8 mouse cellular contexts compared by ENCODE assay signal in the genomic region with DNA sequence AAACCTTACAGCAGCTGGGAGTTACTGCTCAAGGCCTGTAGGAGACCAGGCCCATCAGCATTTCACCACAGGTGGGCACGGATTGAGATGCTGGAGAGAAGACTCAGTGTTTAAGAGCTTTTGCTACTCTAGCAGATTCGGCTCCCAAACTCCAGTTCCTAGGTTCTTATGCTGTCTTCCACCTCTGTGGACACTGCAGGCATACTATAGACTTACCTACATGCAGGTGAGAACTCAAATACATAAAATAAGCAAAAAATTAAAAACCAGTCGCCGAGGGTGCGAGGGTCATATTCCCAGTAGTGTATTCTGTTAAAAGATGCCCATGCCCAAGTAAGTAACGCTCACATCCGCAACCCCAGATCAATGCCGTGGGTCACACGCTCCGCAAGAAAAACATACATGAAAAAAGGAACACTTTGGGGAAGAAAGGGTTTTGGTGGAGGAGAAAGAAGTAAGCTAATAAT. TPM values are rescaled to one million over a fixed set of nuclear protein-coding genes. Genes with fewer than 3 reads are reported as not detected.
A peak's percentile ranks its signal among the peaks of the same experiment; 100 is the strongest.
DNase-seq lines count a peak whose midpoint lies in the region; ATAC-seq and TF ChIP-seq lines count a peak whose summit lies in the region.

No protein-coding gene starts in this region.

- peak; percentile 17 for ATAC-seq in hindbrain, embryonic 16.5 days
- no peak for ATAC-seq in CD4-positive, CD25-positive, alpha-beta regulatory T cell, adult 4 months

- no peak for TF ChIP-seq POLR2A in cortical plate, adult 2 months (IDR thresholded peaks at IDR 0.05; ENCODE audit: extremely low read depth, insufficient read depth, low read length)
- no peak for TF ChIP-seq POLR2A in myocyte (IDR thresholded peaks at IDR 0.05; ENCODE audit: insufficient read length, low read depth)

- DNase-seq in layer of hippocampus, adult 2 months (ENCODE audit: low spot score in 2 of 2) = peak in 1 of 2 experiments; percentile 21
- DNase-seq in layer of hippocampus, adult 9-10 months (ENCODE audit: low spot score) = no peak
- DNase-seq in retina, embryonic 14.5 days (ENCODE audit: low spot score) = no peak
- DNase-seq in adrenal gland, postnatal 36 days = no peak

- peaks cover 4% of the 10 kb centered on the region for H3K4me1 ChIP-seq in cortical plate, adult 2 months (ENCODE audit: control insufficient read depth, insufficient read depth, low read length)
- H3K4me1 ChIP-seq in hindbrain, embryonic 16.5 days (ENCODE audit: control insufficient read depth, insufficient read depth, low read depth, low read length) = peaks cover 14% of the 10 kb centered on the region

- H3K79me2 ChIP-seq in myocyte (ENCODE audit: control insufficient read depth, insufficient read depth) = peaks cover 29% of the 10 kb centered on the region

- H3K27me3 ChIP-seq in hindbrain, embryonic 16.5 days (replicated peaks; ENCODE audit: control insufficient read depth, insufficient read depth, low read length) = no peaks in the 10 kb centered on the region
- H3K27me3 ChIP-seq in myocyte (ENCODE audit: control insufficient read depth, insufficient read depth, insufficient read length) = no peaks in the 10 kb centered on the region

- H3K9me3 ChIP-seq in hindbrain, embryonic 16.5 days (ENCODE audit: control insufficient read depth, low read length) = no peaks in the 10 kb centered on the region

- peak overlapping the region; percentile 53 for H3K4me2 ChIP-seq in hindbrain, embryonic 16.5 days (ENCODE audit: low read length)
- peak overlapping the region; percentile 81 for H3K4me2 ChIP-seq in myocyte (ENCODE audit: low read depth)

- H3K4me3 ChIP-seq in layer of hippocampus, adult 2 months = peak overlapping the region; percentile 64
- peak overlapping the region; percentile 65 for H3K4me3 ChIP-seq in cortical plate, adult 2 months (ENCODE audit: insufficient read depth, low read length)
- peak overlapping the region; percentile 78 for H3K4me3 ChIP-seq in hindbrain, embryonic 16.5 days (ENCODE audit: low read length)
- peak overlapping the region; percentile 77 for H3K4me3 ChIP-seq in myocyte

- 41% methylated on average over 10 of the region's 10 CpGs for WGBS in hindbrain, embryonic 16.5 days

- peak overlapping the region; percentile 51 for H3K9ac ChIP-seq in hindbrain, embryonic 16.5 days (ENCODE audit: low read depth, low read length)

- H3K27ac ChIP-seq in layer of hippocampus, adult 2 months = peak overlapping the region; percentile 52
- no peak overlapping the region; the same call in 1 of the 2 replicates for H3K27ac ChIP-seq in cortical plate, adult 2 months (ENCODE audit: insufficient read depth, low read length)
- no peak overlapping the region for H3K27ac ChIP-seq in hindbrain, embryonic 16.5 days (ENCODE audit: low read depth, low read length)

- H3ac ChIP-seq in myocyte (ENCODE audit: control insufficient read depth, insufficient read length) = no peak overlapping the region

- H3K36me3 ChIP-seq in hindbrain, embryonic 16.5 days (ENCODE audit: control insufficient read depth, insufficient read depth, low read length) = no peaks in the 10 kb centered on the region
- no peaks in the 10 kb centered on the region for H3K36me3 ChIP-seq in myocyte (ENCODE audit: control insufficient read depth, insufficient read depth)

- peak; percentile 33 for TF ChIP-seq CTCF in layer of hippocampus, adult 2 months (conservative IDR thresholded peaks at IDR 0.05)
- no peak for TF ChIP-seq CTCF in cortical plate, adult 2 months (IDR thresholded peaks at IDR 0.05; ENCODE audit: extremely low read depth, insufficient read depth, low read length)

TF ChIP-seq in myocyte, 11 proteins besides CTCF, POLR2A, EP300 and RAD21:
- TF ChIP-seq MYOG (IDR thresholded peaks at IDR 0.05; ENCODE audit: control insufficient read depth in 1 of 3, insufficient read depth in 1 of 3, insufficient read length in 2 of 3, low read depth in 2 of 3) (no peak), CEBPB (IDR thresholded peaks at IDR 0.05; ENCODE audit: insufficient read depth, poor library complexity, severe bottlenecking) (no peak), REST (IDR thresholded peaks at IDR 0.05; ENCODE audit: insufficient read depth, insufficient read length) (no peak), TCF12 (IDR thresholded peaks at IDR 0.05; ENCODE audit: insufficient read depth, poor library complexity, severe bottlenecking) (no peak), USF1 (IDR thresholded peaks at IDR 0.05; ENCODE audit: low read depth) (no peak), SRF (IDR thresholded peaks at IDR 0.05; ENCODE audit: control insufficient read depth, insufficient read length, low read depth) (no peak), MAX (IDR thresholded peaks at IDR 0.05; ENCODE audit: low read depth) (no peak), POLR2AphosphoS2 (IDR thresholded peaks at IDR 0.05; ENCODE audit: insufficient read length, low read depth) (no peak), MYOD1 (IDR thresholded peaks at IDR 0.05; ENCODE audit: control insufficient read depth in 1 of 3, insufficient read length in 2 of 3, low read depth in 2 of 3) (no peak), E2F4 (IDR thresholded peaks at IDR 0.05; ENCODE audit: insufficient read depth) (no peak), TCF3 (IDR thresholded peaks at IDR 0.05; ENCODE audit: insufficient read length, low read depth) (no peak)

RNA-seq across cellular contexts. Expression of a gene that starts 0.6 kb away (rescaled TPM):
- total RNA-seq in layer of hippocampus, adult 2 months (2021) = 100 to 1,000 TPM; 237 to 271 TPM
- polyA plus RNA-seq in cortical plate, adult 2 months (2012; rRNA removed) = 526 and 561 TPM in 2 replicates
- polyA plus RNA-seq in hindbrain, embryonic 16.5 days (2015; fragmentation: Nextera tagmentation; extraction: Ambion mirVana) = 447 and 505 TPM in 2 replicates
- 247 TPM for polyA plus RNA-seq in myocyte (2012; fragmentation: generic; extraction: Trizol)
- 100 to 1,000 TPM; 133 to 149 TPM for total RNA-seq in adrenal gland, postnatal 36 days (2021)
- polyA plus RNA-seq in CD4-positive, CD25-positive, alpha-beta regulatory T cell, adult 4 months (2017; shearing (Covaris generic)) = 10 to 100 TPM; 60.7 to 73.1 TPM

RNA-seq across cellular contexts. Expression of a gene that starts 15.9 kb away (rescaled TPM):
- total RNA-seq in layer of hippocampus, adult 2 months (2021) = not detected
- 0.26 and 0.52 TPM in 2 replicates for polyA plus RNA-seq in cortical plate, adult 2 months (2012; rRNA removed)
- polyA plus RNA-seq in hindbrain, embryonic 16.5 days (2015; fragmentation: Nextera tagmentation; extraction: Ambion mirVana) = 0.33 and 0.51 TPM in 2 replicates
- polyA plus RNA-seq in myocyte (2012; fragmentation: generic; extraction: Trizol) = not detected
- total RNA-seq in adrenal gland, postnatal 36 days (2021) = not detected
- not detected for polyA plus RNA-seq in CD4-positive, CD25-positive, alpha-beta regulatory T cell, adult 4 months (2017; shearing (Covaris generic))

RNA-seq across cellular contexts. Expression of a gene that starts 43.5 kb away (rescaled TPM):
- total RNA-seq in layer of hippocampus, adult 2 months (2021) = 1 to 10 TPM; 3.5 to 4.7 TPM
- 5.7 and 6.1 TPM in 2 replicates for polyA plus RNA-seq in cortical plate, adult 2 months (2012; rRNA removed)
- polyA plus RNA-seq in hindbrain, embryonic 16.5 days (2015; fragmentation: Nextera tagmentation; extraction: Ambion mirVana) = 9.6 and 11.5 TPM in 2 replicates
- 113 TPM for polyA plus RNA-seq in myocyte (2012; fragmentation: generic; extraction: Trizol)
- 100 to 1,000 TPM; 118 to 152 TPM for total RNA-seq in adrenal gland, postnatal 36 days (2021)
- polyA plus RNA-seq in CD4-positive, CD25-positive, alpha-beta regulatory T cell, adult 4 months (2017; shearing (Covaris generic)) = 100 to 1,000 TPM; 142 to 182 TPM
